Mouse (Mus musculus): Measurements from ENCODE around the gene Tomm40.

GRCm38 (mm10) chr7:19740269-19740668, 25.0 kb upstream of the Tomm40 start:
- TF ChIP-seq EP300 (IDR thresholded peaks at IDR 0.05; ENCODE audit: low read depth) (no peak), CTCF (IDR thresholded peaks at IDR 0.05; ENCODE audit: low read depth) (peak; percentile 36)

Measured in liver, postnatal 0 days (tissue).